Mouse (Mus musculus): Measurements from ENCODE around the gene Olfr320. TPM values are rescaled to one million over a fixed set of nuclear protein-coding genes. Genes with fewer than 3 reads are reported as not detected.
"Not testable (repeated sequence)": the region's sequence is repeated elsewhere in the genome, so short reads cannot be mapped to it uniquely, and the experiment has no call there.

Olfr320 gene
- polyA plus RNA-seq, 1 experiment from 2014 or later, result not detected

DNA sequence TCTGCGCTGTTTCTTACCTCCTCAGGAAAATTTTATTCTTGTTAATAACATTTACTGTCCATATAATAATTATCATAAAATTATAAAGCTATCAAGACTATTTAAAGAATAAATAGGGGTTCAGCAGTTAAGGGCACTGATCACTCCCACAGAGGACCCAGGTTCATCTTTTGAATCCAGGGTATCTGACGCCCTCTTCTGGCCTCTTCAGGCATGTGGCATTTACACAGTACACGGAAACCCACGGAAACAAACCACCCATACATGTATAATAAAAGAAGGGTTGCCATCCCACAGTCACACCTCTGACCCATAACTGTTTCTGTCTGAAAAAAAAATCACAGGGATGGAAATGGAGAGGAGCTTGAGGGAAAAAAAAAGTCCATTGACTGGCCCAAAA lies 9.1 kb upstream of the Olfr320 start:
- Histone ChIP-seq H3K27ac (no peak overlapping the region), H3K9ac (no peak overlapping the region)

DNA sequence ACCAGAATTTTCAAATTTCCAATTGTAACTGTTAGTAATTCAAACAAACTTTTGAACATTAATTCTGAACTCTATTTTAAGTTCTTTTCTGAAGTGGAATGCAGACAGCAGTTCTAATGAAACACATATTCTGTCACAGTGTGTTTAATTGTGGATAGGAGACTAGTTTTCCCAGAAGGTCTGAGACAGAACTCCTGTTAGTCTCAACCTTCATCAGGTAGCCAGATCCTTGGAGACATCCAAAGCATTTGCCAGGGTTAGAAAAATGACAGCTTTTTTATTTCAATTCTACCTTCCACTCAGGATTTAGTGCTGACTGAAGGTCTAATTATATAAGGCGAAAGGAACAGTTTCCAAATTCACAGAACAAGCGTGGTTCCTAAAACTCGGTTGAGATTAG lies 18.0 kb downstream of the Olfr320 start, which contains the start of gene Olfr319:
Gene Olfr319, plus strand, starts transcription at position 301 of the 400 bp plus-strand sequence.
- no peak within 1 kb of the TSS for H3K9ac ChIP-seq
- no peak within 1 kb of the TSS for H3K4me2 ChIP-seq
- H3K27me3 ChIP-seq (replicated peaks), result no peaks in the 10 kb centered on the region
- H3K27ac ChIP-seq, result no peak within 1 kb of the TSS
- H3K4me1 ChIP-seq, result no peaks in the 10 kb centered on the region
- H3K36me3 ChIP-seq, result no peaks in the 10 kb centered on the region
- WGBS (ENCODE audit: insufficient replicate concordance), result 59% methylated on average over 3 of the region's 3 CpGs
- ATAC-seq, result no peak
- H3K4me3 ChIP-seq, result no peak within 1 kb of the TSS
- H3K9me3 ChIP-seq (replicated peaks), result peaks cover 10% of the 10 kb centered on the region

More for the DNA sequence above, 9.1 kb upstream of the Olfr320 start:
- Histone ChIP-seq H3K36me3 (no peaks in the 10 kb centered on the region), H3K9me3 (replicated peaks) (no peaks in the 10 kb centered on the region), H3K4me3 (no peak overlapping the region), H3K27me3 (replicated peaks) (no peaks in the 10 kb centered on the region), H3K4me2 (no peak overlapping the region), H3K4me1 (no peaks in the 10 kb centered on the region)
- ATAC-seq, result no peak
- WGBS (ENCODE audit: insufficient replicate concordance), result 37% methylated on average over 4 of the region's 4 CpGs

DNA sequence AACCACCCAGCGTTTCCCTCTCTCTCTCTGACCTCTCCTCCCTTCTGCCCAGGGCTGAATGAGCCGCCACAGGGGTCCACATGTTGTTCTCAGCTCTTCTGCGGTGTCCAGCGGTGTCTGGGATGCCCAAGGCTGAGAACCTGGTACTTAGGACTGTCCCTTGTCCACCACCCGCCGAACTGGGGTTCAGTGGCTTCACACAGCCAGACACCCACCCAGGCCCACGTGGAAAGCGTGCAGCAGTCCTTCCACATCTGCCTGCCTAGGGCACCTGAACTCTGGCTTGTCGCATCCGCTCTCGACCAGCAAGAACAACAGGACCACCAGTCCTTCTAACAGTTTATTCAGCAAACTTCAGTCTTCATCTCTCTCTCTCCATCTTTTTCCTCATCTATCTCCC lies 28.2 kb downstream of the Olfr320 start:
- Histone ChIP-seq H3K4me3 (no peak overlapping the region), H3K9me3 (replicated peaks) (no peaks in the 10 kb centered on the region), H3K9ac (no peak overlapping the region), H3K36me3 (no peaks in the 10 kb centered on the region), H3K4me2 (no peak overlapping the region), H3K4me1 (no peaks in the 10 kb centered on the region), H3K27ac (no peak overlapping the region), H3K27me3 (replicated peaks) (no peaks in the 10 kb centered on the region)
- WGBS (ENCODE audit: insufficient replicate concordance), result 60% methylated on average over 11 of the region's 11 CpGs
- no peak for ATAC-seq

DNA sequence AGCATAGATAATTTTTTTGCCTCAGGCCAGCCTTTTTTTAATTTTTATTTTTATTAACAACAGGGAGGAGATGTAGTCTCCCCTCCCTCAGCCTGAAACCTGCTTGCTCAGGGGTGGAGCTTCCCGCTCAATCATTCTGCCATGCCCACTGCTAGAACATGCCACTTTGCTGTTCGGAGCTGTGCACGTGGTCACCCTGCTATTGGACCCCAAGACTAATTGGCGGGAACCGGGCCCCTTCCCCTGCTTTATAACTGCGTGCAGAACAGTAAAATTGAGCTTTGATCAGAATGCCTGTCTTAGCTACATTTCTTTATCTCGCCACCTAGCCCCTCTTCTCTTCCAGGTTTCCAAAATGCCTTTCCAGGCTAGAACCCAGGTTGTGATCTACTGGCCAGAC lies 36.8 kb downstream of the Olfr320 start:
- not testable (repeated sequence) for ATAC-seq

DNA sequence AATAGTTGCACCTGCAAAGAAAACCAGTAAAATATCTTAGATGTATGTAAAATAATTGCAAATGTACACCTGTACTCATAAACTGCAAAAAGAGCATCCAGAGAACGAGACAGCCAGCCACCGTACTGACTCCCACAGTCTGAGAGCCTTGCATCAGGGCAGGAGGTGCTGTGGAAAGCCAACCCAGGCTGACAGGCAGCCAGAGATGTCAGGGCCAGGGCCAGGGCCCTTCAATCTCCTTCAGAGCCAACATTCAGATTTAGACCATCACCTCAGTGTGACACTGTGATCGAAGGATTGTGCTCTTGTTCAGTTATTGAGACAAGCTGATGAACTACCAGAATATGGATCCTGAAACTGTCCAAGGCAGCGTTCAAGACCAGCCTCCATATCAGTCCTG lies 38.8 kb downstream of the Olfr320 start:
- Histone ChIP-seq H3K4me3 (no peak overlapping the region), H3K9me3 (replicated peaks) (no peaks in the 10 kb centered on the region), H3K9ac (no peak overlapping the region), H3K27me3 (replicated peaks) (no peaks in the 10 kb centered on the region), H3K27ac (no peak overlapping the region), H3K4me1 (no peaks in the 10 kb centered on the region), H3K4me2 (no peak overlapping the region), H3K36me3 (no peaks in the 10 kb centered on the region)
- WGBS (ENCODE audit: insufficient replicate concordance), result 67% methylated on average over 4 of the region's 4 CpGs
- no peak for ATAC-seq

More for the DNA sequence above, 36.8 kb downstream of the Olfr320 start:
- H3K27me3 ChIP-seq (replicated peaks); H3K9ac ChIP-seq; H3K9me3 ChIP-seq (replicated peaks); H3K36me3 ChIP-seq; H3K4me3 ChIP-seq; H3K27ac ChIP-seq; H3K4me1 ChIP-seq; H3K4me2 ChIP-seq: not testable (repeated sequence)
- WGBS (ENCODE audit: insufficient replicate concordance), result 78% methylated on average over 7 of the region's 7 CpGs

DNA sequence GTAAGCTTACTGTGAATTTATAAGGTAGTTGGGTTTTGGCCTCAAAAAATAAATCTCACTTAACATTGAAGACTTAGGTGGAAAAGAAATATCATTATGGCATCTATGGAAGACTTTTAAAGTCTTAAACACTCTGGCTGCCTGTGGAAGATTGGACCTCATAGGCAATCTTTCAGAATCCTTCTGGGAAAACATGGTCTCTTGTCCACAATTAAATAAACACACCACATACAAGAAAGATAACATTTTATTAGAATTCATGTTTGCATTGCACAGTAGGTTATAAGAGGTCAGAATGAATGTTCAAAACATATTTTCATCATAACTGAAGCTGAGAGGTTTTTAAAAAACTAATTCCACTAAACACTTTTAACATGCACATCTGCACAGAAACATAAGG lies 43.0 kb downstream of the Olfr320 start, which contains the start of gene Olfr318:
Gene Olfr318, minus strand, starts transcription at position 101 of the 400 bp plus-strand sequence.
- Histone ChIP-seq H3K9me3 (replicated peaks) (no peaks in the 10 kb centered on the region), H3K4me2 (no peak within 1 kb of the TSS), H3K27me3 (replicated peaks) (no peaks in the 10 kb centered on the region), H3K9ac (no peak within 1 kb of the TSS), H3K27ac (no peak within 1 kb of the TSS), H3K36me3 (no peaks in the 10 kb centered on the region), H3K4me1 (no peaks in the 10 kb centered on the region), H3K4me3 (no peak within 1 kb of the TSS)
- no peak for ATAC-seq

DNA sequence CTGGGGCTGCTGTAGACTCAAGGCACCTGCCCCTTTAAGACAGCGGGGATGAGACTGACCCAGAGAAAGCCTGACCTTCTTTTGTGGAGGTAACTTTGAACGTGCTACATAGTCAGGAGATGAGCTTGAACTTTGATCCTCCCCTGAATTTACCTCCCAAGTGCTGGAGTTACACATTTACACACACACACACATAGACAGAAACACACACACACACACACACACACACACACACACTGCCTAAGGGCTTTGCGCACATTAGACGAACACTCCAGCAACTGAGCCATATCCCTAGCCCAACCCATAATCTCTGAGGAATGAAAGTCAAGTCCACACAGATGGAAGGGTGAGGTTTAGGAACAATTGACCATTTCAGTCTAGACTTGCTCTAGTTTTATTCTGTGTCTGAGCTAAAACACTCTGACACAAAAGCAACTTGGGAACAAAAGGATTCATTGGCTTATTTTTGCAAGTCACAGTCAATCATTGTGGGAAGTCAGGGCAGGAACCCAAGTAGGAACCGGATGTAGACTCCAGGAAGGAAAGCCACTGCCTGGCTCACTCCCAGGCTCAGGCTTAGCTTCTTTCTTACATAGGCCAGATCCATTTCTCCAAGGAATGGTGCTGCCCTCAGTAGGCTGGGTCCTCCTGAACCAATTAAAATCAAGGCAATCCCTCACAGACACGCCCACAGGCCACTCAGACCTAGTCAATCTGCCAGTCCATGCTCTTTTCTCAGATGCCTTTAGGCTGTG lies 47.2 kb downstream of the Olfr320 start:
- WGBS (ENCODE audit: insufficient replicate concordance), result 69% methylated on average over 6 of the region's 6 CpGs
- H3K27ac ChIP-seq; H3K27me3 ChIP-seq (replicated peaks); H3K36me3 ChIP-seq; H3K4me1 ChIP-seq; H3K9me3 ChIP-seq (replicated peaks); H3K4me3 ChIP-seq; ATAC-seq; H3K9ac ChIP-seq; H3K4me2 ChIP-seq: not testable (repeated sequence)

DNA sequence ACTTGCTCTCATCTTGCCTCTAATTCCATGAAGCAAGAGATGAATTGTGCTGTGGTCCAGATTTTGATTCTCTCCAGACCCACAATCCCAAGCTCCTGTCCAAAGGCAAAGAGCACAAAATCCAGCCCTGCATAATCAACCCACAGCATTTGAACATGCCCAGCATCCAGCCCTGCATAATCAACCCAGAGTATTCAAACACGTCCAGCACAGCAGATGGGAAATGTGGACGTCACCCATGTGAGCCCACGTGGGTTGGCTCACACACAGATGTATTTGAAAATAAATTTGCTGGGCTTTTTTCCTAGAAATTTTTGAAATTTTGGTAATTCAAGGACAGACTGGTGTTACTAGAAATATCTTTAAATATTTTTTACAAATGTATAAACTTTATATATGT lies 52.5 kb downstream of the Olfr320 start:
- Histone ChIP-seq H3K4me1 (no peaks in the 10 kb centered on the region), H3K27ac (no peak overlapping the region), H3K9me3 (replicated peaks) (no peaks in the 10 kb centered on the region), H3K9ac (no peak overlapping the region), H3K27me3 (replicated peaks) (no peaks in the 10 kb centered on the region), H3K4me2 (no peak overlapping the region), H3K4me3 (no peak overlapping the region), H3K36me3 (no peaks in the 10 kb centered on the region)
- ATAC-seq, result no peak
- WGBS (ENCODE audit: insufficient replicate concordance), result 48% methylated on average over 3 of the region's 3 CpGs

Other genes with a start within 250 kb of the Olfr320 start
- not detected in 2 replicates for gene Gm12253, start 248.5 kb upstream of the Olfr320 start, polyA plus RNA-seq (2016; fragmentation: Nextera tagmentation; extraction: Ambion mirVana)
- not detected in 2 replicates for gene Lypd9, start 228.2 kb upstream of the Olfr320 start, polyA plus RNA-seq (2016; fragmentation: Nextera tagmentation; extraction: Ambion mirVana)
- gene Olfr30, start 218.8 kb upstream of the Olfr320 start, polyA plus RNA-seq (2016; fragmentation: Nextera tagmentation; extraction: Ambion mirVana), result not detected in 2 replicates
- gene Olfr332, start 188.5 kb upstream of the Olfr320 start, polyA plus RNA-seq (2016; fragmentation: Nextera tagmentation; extraction: Ambion mirVana), result not detected in 2 replicates
- not detected in 2 replicates for gene Olfr331, start 178.5 kb upstream of the Olfr320 start, polyA plus RNA-seq (2016; fragmentation: Nextera tagmentation; extraction: Ambion mirVana)
- not detected in 2 replicates for gene Olfr330, start 146.3 kb upstream of the Olfr320 start, polyA plus RNA-seq (2016; fragmentation: Nextera tagmentation; extraction: Ambion mirVana)
- not detected in 2 replicates for gene Olfr329-ps, start 134.7 kb upstream of the Olfr320 start, polyA plus RNA-seq (2016; fragmentation: Nextera tagmentation; extraction: Ambion mirVana)
- gene Olfr328, start 125.5 kb upstream of the Olfr320 start, polyA plus RNA-seq (2016; fragmentation: Nextera tagmentation; extraction: Ambion mirVana), result not detected in 2 replicates
- not detected in 2 replicates for gene Olfr224, start 110.5 kb upstream of the Olfr320 start, polyA plus RNA-seq (2016; fragmentation: Nextera tagmentation; extraction: Ambion mirVana)
- not detected in 2 replicates for gene Olfr325, start 103.4 kb upstream of the Olfr320 start, polyA plus RNA-seq (2016; fragmentation: Nextera tagmentation; extraction: Ambion mirVana)
- gene Olfr324, start 86.0 kb upstream of the Olfr320 start, polyA plus RNA-seq (2016; fragmentation: Nextera tagmentation; extraction: Ambion mirVana), result not detected in 2 replicates
- not detected in 2 replicates for gene 2210407C18Rik, start 65.0 kb upstream of the Olfr320 start, polyA plus RNA-seq (2016; fragmentation: Nextera tagmentation; extraction: Ambion mirVana)
- not detected in 2 replicates for gene Olfr323, start 50.6 kb upstream of the Olfr320 start, polyA plus RNA-seq (2016; fragmentation: Nextera tagmentation; extraction: Ambion mirVana)
- 9.2 and 10.1 TPM in 2 replicates for gene Trim58, start 40.6 kb upstream of the Olfr320 start, polyA plus RNA-seq (2016; fragmentation: Nextera tagmentation; extraction: Ambion mirVana)
- gene Olfr322, start 22.3 kb upstream of the Olfr320 start, polyA plus RNA-seq (2016; fragmentation: Nextera tagmentation; extraction: Ambion mirVana), result not detected in 2 replicates
- gene Olfr319, start 18.1 kb downstream of the Olfr320 start, polyA plus RNA-seq (2016; fragmentation: Nextera tagmentation; extraction: Ambion mirVana), result not detected in 2 replicates
- not detected in 2 replicates for gene Olfr318, start 42.9 kb downstream of the Olfr320 start, polyA plus RNA-seq (2016; fragmentation: Nextera tagmentation; extraction: Ambion mirVana)
- not detected in 2 replicates for gene Olfr317, start 58.1 kb downstream of the Olfr320 start, polyA plus RNA-seq (2016; fragmentation: Nextera tagmentation; extraction: Ambion mirVana)
- gene Olfr316, start 71.6 kb downstream of the Olfr320 start, polyA plus RNA-seq (2016; fragmentation: Nextera tagmentation; extraction: Ambion mirVana), result not detected in 2 replicates
- gene Olfr315, start 92.1 kb downstream of the Olfr320 start, polyA plus RNA-seq (2016; fragmentation: Nextera tagmentation; extraction: Ambion mirVana), result not detected in 2 replicates
- not detected in 2 replicates for gene Olfr314, start 101.9 kb downstream of the Olfr320 start, polyA plus RNA-seq (2016; fragmentation: Nextera tagmentation; extraction: Ambion mirVana)
- 0.31 TPM in 1 of 2 replicates, not detected in the other for gene Fam183b, start 120.9 kb downstream of the Olfr320 start, polyA plus RNA-seq (2016; fragmentation: Nextera tagmentation; extraction: Ambion mirVana)
- not detected in 2 replicates for gene Olfr313, start 133.9 kb downstream of the Olfr320 start, polyA plus RNA-seq (2016; fragmentation: Nextera tagmentation; extraction: Ambion mirVana)
- gene Olfr312, start 148.1 kb downstream of the Olfr320 start, polyA plus RNA-seq (2016; fragmentation: Nextera tagmentation; extraction: Ambion mirVana), result not detected in 2 replicates
- not detected in 2 replicates for gene Olfr311, start 158.2 kb downstream of the Olfr320 start, polyA plus RNA-seq (2016; fragmentation: Nextera tagmentation; extraction: Ambion mirVana)
- gene Gm12258, start 166.1 kb downstream of the Olfr320 start, polyA plus RNA-seq (2016; fragmentation: Nextera tagmentation; extraction: Ambion mirVana), result 2.5 and 2.8 TPM in 2 replicates
- 3.2 and 3.6 TPM in 2 replicates for gene 2810021J22Rik, start 186.1 kb downstream of the Olfr320 start, polyA plus RNA-seq (2016; fragmentation: Nextera tagmentation; extraction: Ambion mirVana)
- gene Zfp39, start 223.1 kb downstream of the Olfr320 start, polyA plus RNA-seq (2016; fragmentation: Nextera tagmentation; extraction: Ambion mirVana), result 6.1 and 7.1 TPM in 2 replicates
- 9.5 and 10.9 TPM in 2 replicates for gene Btnl10, start 236.8 kb downstream of the Olfr320 start, polyA plus RNA-seq (2016; fragmentation: Nextera tagmentation; extraction: Ambion mirVana)